Mouse (Mus musculus) myocyte (in vitro differentiated cells): Measurements from ENCODE around the gene Serpinb12.

Source experiments
- MYOG ChIP-seq, 3 experiments: IDR thresholded peaks; one replicate each; pipeline ENCODE4 v1.6.1; 2011; ENCODE audit warnings: control low read depth in 2 of 3, low read depth in 2 of 3, mild to moderate bottlenecking in 2 of 3; ENCODE audit not compliant: insufficient read length in 2 of 3, control insufficient read depth in 1 of 3, insufficient read depth in 1 of 3
- TCF12 ChIP-seq: IDR thresholded peaks from one replicate; pipeline ENCODE4 v1.6.1; 2011; ENCODE audit warnings: mild to moderate bottlenecking, control low read depth; ENCODE audit not compliant: poor library complexity, insufficient read depth, severe bottlenecking

GRCm38 (mm10) chr1:106961023-106961422 is 26.8 kb downstream of the Serpinb12 start:
- TF ChIP-seq TCF12: no peak
- no peak for TF ChIP-seq MYOG (IDR thresholded peaks at IDR 0.05; ENCODE audit: control insufficient read depth in 1 of 3, insufficient read depth in 1 of 3, insufficient read length in 2 of 3, low read depth in 2 of 3)
